Mouse (Mus musculus): ENCODE results near the gene Lpcat1. TPM values are rescaled to one million over a fixed set of nuclear protein-coding genes. Genes with fewer than 3 reads are reported as not detected.

Gene Lpcat1
- polyA plus RNA-seq, 1 experiment, result 38.4 TPM

GRCm38 (mm10) chr13:73533716-73534115 lies 66.7 kb downstream of the Lpcat1 start:
- 82% methylated on average over 3 of the region's 3 CpGs for WGBS
- no peak overlapping the region for H3K27ac ChIP-seq (ENCODE audit: insufficient read depth, low read length)
- TF ChIP-seq POLR2A (IDR thresholded peaks at IDR 0.05; ENCODE audit: borderline replicate concordance, insufficient read depth, low read length), result no peak
- TF ChIP-seq CTCF (IDR thresholded peaks at IDR 0.05; ENCODE audit: borderline replicate concordance, insufficient read depth, low read depth, low read length), result no peak
- no peaks in the 10 kb centered on the region; the same call in 1 of the 2 replicates for H3K4me1 ChIP-seq (ENCODE audit: control insufficient read depth, insufficient read depth, low read length)
- DNase-seq, result no peak
- H3K4me3 ChIP-seq (replicated peaks; ENCODE audit: insufficient read depth, low read depth, low read length), result no peak overlapping the region
- peaks cover 3% of the 10 kb centered on the region; the same call in 1 of the 2 replicates for H3K27me3 ChIP-seq (ENCODE audit: control insufficient read depth, insufficient read depth, low read length)

- Histone ChIP-seq H3K4me3 (replicated peaks; ENCODE audit: insufficient read depth, low read depth, low read length) (no peak overlapping the region), H3K27me3 (ENCODE audit: control insufficient read depth, insufficient read depth, low read length) (peaks cover 3% of the 10 kb centered on the region; the same call in 1 of the 2 replicates), H3K27ac (ENCODE audit: insufficient read depth, low read length) (no peak overlapping the region), H3K4me1 (ENCODE audit: control insufficient read depth, insufficient read depth, low read length) (no peaks in the 10 kb centered on the region; the same call in 1 of the 2 replicates)
- 62% methylated on average over 3 of the region's 3 CpGs for WGBS
- no peak for DNase-seq
- TF ChIP-seq POLR2A (IDR thresholded peaks at IDR 0.05; ENCODE audit: borderline replicate concordance, insufficient read depth, low read length) (no peak), CTCF (IDR thresholded peaks at IDR 0.05; ENCODE audit: borderline replicate concordance, insufficient read depth, low read depth, low read length) (no peak)
Observed at GRCm38 (mm10) chr13:73535287-73535686, 68.3 kb downstream of the Lpcat1 start.

GRCm38 (mm10) chr13:73536403-73536821 lies 69.4 kb downstream of the Lpcat1 start, which contains the start of gene Slc6a3:
Gene Slc6a3, plus strand, starts transcription at chr13:73536747.
- TF ChIP-seq CTCF (IDR thresholded peaks at IDR 0.05; ENCODE audit: borderline replicate concordance, insufficient read depth, low read depth, low read length), result no peak
- TF ChIP-seq POLR2A (IDR thresholded peaks at IDR 0.05; ENCODE audit: borderline replicate concordance, insufficient read depth, low read length), result no peak
- Histone ChIP-seq H3K4me3 (replicated peaks; ENCODE audit: insufficient read depth, low read depth, low read length) (no peak within 1 kb of the TSS), H3K27me3 (ENCODE audit: control insufficient read depth, insufficient read depth, low read length) (peaks cover 2% of the 10 kb centered on the region; the same call in 1 of the 2 replicates), H3K4me1 (ENCODE audit: control insufficient read depth, insufficient read depth, low read length) (no peaks in the 10 kb centered on the region; the same call in 1 of the 2 replicates), H3K27ac (ENCODE audit: insufficient read depth, low read length) (no peak within 1 kb of the TSS)
- WGBS, result 1% methylated on average over 26 of the region's 26 CpGs
- DNase-seq, result no peak

GRCm38 (mm10) chr13:73536824-73537223 lies 69.8 kb downstream of the Lpcat1 start:
- H3K4me3 ChIP-seq (replicated peaks; ENCODE audit: insufficient read depth, low read depth, low read length), result no peak overlapping the region
- no peaks in the 10 kb centered on the region; the same call in 1 of the 2 replicates for H3K4me1 ChIP-seq (ENCODE audit: control insufficient read depth, insufficient read depth, low read length)
- TF ChIP-seq POLR2A (IDR thresholded peaks at IDR 0.05; ENCODE audit: borderline replicate concordance, insufficient read depth, low read length), result no peak
- no peak for TF ChIP-seq CTCF (IDR thresholded peaks at IDR 0.05; ENCODE audit: borderline replicate concordance, insufficient read depth, low read depth, low read length)
- WGBS, result 9% methylated on average over 13 of the region's 13 CpGs
- peaks cover 2% of the 10 kb centered on the region; the same call in 1 of the 2 replicates for H3K27me3 ChIP-seq (ENCODE audit: control insufficient read depth, insufficient read depth, low read length)
- no peak for DNase-seq
- H3K27ac ChIP-seq (ENCODE audit: insufficient read depth, low read length), result no peak overlapping the region

- Histone ChIP-seq H3K4me1 (ENCODE audit: control insufficient read depth, insufficient read depth, low read length) (no peaks in the 10 kb centered on the region), H3K27ac (ENCODE audit: insufficient read depth, low read length) (no peak overlapping the region), H3K4me3 (replicated peaks; ENCODE audit: insufficient read depth, low read depth, low read length) (no peak overlapping the region), H3K27me3 (ENCODE audit: control insufficient read depth, insufficient read depth, low read length) (no peaks in the 10 kb centered on the region)
- DNase-seq, result no peak
- TF ChIP-seq POLR2A (IDR thresholded peaks at IDR 0.05; ENCODE audit: borderline replicate concordance, insufficient read depth, low read length) (no peak), CTCF (IDR thresholded peaks at IDR 0.05; ENCODE audit: borderline replicate concordance, insufficient read depth, low read depth, low read length) (no peak)
- 89% methylated on average over 5 of the region's 5 CpGs for WGBS
Observed at GRCm38 (mm10) chr13:73564201-73564600, 97.2 kb downstream of the Lpcat1 start.

Other genes with a start within 250 kb of the Lpcat1 start
- 0.43 and 0.70 TPM in 2 replicates for gene Irx4, start 206.7 kb upstream of the Lpcat1 start, polyA plus RNA-seq (2012; rRNA removed)
- 72.6 and 74.3 TPM in 2 replicates for gene Mrpl36, start 138.7 kb upstream of the Lpcat1 start, polyA plus RNA-seq (2012; rRNA removed)
- gene Ndufs6, start 138.7 kb upstream of the Lpcat1 start, polyA plus RNA-seq (2012; rRNA removed), result 271 and 306 TPM in 2 replicates
- gene Slc6a3, start 69.5 kb downstream of the Lpcat1 start, polyA plus RNA-seq (2012; rRNA removed), result 0.03 and 0.05 TPM in 2 replicates
- 100 and 108 TPM in 2 replicates for gene Clptm1l, start 136.8 kb downstream of the Lpcat1 start, polyA plus RNA-seq (2012; rRNA removed)
- 1.4 TPM in 2 replicates for gene Tert, start 159.7 kb downstream of the Lpcat1 start, polyA plus RNA-seq (2012; rRNA removed)
- not detected in 2 replicates for gene Slc6a18, start 210.8 kb downstream of the Lpcat1 start, polyA plus RNA-seq (2012; rRNA removed)
- 0.57 and 0.77 TPM in 2 replicates for gene Slc6a19, start 237.7 kb downstream of the Lpcat1 start, polyA plus RNA-seq (2012; rRNA removed)

Measured in cerebellum, adult 2 months (tissue).